Mouse (Mus musculus): ENCODE data around the gene Fam180a. TPM values are rescaled to one million over a fixed set of nuclear protein-coding genes. Genes with fewer than 3 reads are reported as not detected.

Fam180a gene
- polyA plus RNA-seq, 1 experiment from 2014 or later, result 2.1 TPM

DNA sequence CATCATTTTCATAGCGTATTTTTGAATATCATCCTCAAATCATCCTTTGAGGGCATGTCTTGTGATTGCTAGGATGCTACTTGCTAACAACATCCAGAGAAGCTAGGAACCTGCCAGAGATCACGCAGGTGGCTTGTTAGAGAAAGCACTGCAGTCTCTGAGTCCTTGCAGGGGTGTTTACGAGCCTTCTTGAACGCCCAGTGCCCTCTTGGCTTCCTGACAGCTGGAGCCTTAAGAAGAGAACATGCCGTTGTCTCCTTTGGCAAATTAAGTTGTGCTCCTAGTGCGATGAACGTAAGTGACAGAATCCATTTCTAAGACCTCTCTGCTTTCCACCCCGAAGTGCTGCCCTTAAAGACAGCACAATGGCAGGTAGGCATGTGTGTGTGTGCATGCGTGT, 1.6 kb downstream of the Fam180a start:
- H3K4me2 ChIP-seq (ENCODE audit: low read depth, low read length), result no peak overlapping the region
- 0 out of 2 replicates have a peak, but pooled peaks cover 5% of the 10 kb centered on the region for H3K4me1 ChIP-seq (ENCODE audit: control insufficient read depth, insufficient read depth, low read length)

DNA sequence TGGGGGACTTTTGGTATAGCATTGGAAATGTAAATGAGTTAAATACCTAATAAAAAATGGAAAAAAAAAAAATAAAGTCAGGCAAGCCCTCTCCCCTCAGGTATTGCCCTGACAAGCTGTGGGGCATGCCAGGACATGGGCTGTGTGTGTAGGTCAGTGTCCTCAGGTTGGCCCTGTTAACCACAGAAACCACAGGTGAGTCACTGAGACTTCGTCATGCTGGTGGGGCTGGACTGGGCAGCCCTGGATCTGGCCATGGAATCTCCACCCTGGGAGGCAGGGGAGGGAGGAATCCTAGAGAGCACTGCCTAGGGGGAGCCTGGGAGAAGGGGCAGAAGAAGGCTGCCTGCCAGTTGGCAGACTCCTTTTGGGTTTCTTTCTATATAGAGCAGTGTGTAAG, 2.9 kb downstream of the Fam180a start:
- H3K9me3 ChIP-seq (ENCODE audit: control insufficient read depth, low read length), result no peaks in the 10 kb centered on the region
- 0 out of 2 replicates have a peak, but pooled peaks cover 5% of the 10 kb centered on the region for H3K4me1 ChIP-seq (ENCODE audit: control insufficient read depth, insufficient read depth, low read length)
- WGBS, result 88% methylated on average over 1 of the region's 1 CpGs
- no peaks in the 10 kb centered on the region for H3K36me3 ChIP-seq (ENCODE audit: control insufficient read depth, insufficient read depth, low read length)
- H3K27ac ChIP-seq (ENCODE audit: low read length), result no peak overlapping the region
- H3K9ac ChIP-seq (ENCODE audit: low read depth, low read length), result no peak overlapping the region
- H3K4me2 ChIP-seq (ENCODE audit: low read depth, low read length), result no peak overlapping the region
- H3K4me3 ChIP-seq (ENCODE audit: low read length), result no peak overlapping the region
- no peaks in the 10 kb centered on the region for H3K27me3 ChIP-seq (replicated peaks; ENCODE audit: control insufficient read depth, insufficient read depth, low read length)
- no peak for ATAC-seq

More for the DNA sequence above, 1.6 kb downstream of the Fam180a start:
- Histone ChIP-seq H3K9me3 (ENCODE audit: control insufficient read depth, low read length) (no peaks in the 10 kb centered on the region), H3K27me3 (replicated peaks; ENCODE audit: control insufficient read depth, insufficient read depth, low read length) (no peaks in the 10 kb centered on the region), H3K36me3 (ENCODE audit: control insufficient read depth, insufficient read depth, low read length) (no peaks in the 10 kb centered on the region), H3K4me3 (ENCODE audit: low read length) (no peak overlapping the region), H3K9ac (ENCODE audit: low read depth, low read length) (no peak overlapping the region), H3K27ac (ENCODE audit: low read length) (no peak overlapping the region)
- ATAC-seq, result no peak
- 70% methylated on average over 9 of the region's 9 CpGs for WGBS

DNA sequence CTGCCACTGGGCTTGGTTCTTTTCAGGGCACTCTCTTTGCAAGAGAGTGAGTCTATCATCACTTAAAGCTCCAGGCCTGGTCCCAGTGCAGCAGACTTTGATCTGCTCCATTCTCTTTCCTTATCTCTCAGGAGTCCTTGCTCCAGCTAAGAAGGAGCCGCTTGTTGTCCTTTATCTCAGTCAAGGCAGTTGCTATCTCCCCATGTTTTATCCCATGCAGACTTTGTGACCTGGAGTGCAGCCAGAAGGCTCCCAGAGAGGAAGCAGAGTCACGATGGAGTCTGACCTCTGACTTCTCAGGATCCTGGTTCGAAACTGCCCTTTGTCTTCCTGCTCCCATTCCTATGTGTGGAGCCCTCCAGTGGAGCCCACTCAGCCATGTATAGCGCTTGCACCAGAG, 4.8 kb downstream of the Fam180a start:
- H3K9ac ChIP-seq (ENCODE audit: low read depth, low read length), result no peak overlapping the region
- no peaks in the 10 kb centered on the region for H3K9me3 ChIP-seq (ENCODE audit: control insufficient read depth, low read length)
- 0 out of 2 replicates have a peak, but pooled peaks cover 5% of the 10 kb centered on the region for H3K4me1 ChIP-seq (ENCODE audit: control insufficient read depth, insufficient read depth, low read length)
- 0 out of 2 replicates have a peak, but pooled peaks cover 2% of the 10 kb centered on the region for H3K27me3 ChIP-seq (replicated peaks; ENCODE audit: control insufficient read depth, insufficient read depth, low read length)
- WGBS, result 65% methylated on average over 4 of the region's 4 CpGs
- peak; percentile 97 for ATAC-seq
- H3K36me3 ChIP-seq (ENCODE audit: control insufficient read depth, insufficient read depth, low read length), result no peaks in the 10 kb centered on the region
- H3K27ac ChIP-seq (ENCODE audit: low read length), result peak overlapping the region; percentile 33
- no peak overlapping the region for H3K4me2 ChIP-seq (ENCODE audit: low read depth, low read length)
- no peak overlapping the region for H3K4me3 ChIP-seq (ENCODE audit: low read length)

GRCm38 (mm10) chr6:35319850-35320249, 6.1 kb downstream of the Fam180a start:
- no peak for ATAC-seq
- H3K4me3 ChIP-seq (ENCODE audit: low read length), result no peak overlapping the region
- no peak overlapping the region for H3K4me2 ChIP-seq (ENCODE audit: low read depth, low read length)
- WGBS, result 73% methylated on average over 6 of the region's 6 CpGs
- no peak overlapping the region for H3K27ac ChIP-seq (ENCODE audit: low read length)
- 0 out of 2 replicates have a peak, but pooled peaks cover 2% of the 10 kb centered on the region for H3K27me3 ChIP-seq (replicated peaks; ENCODE audit: control insufficient read depth, insufficient read depth, low read length)
- H3K4me1 ChIP-seq (ENCODE audit: control insufficient read depth, insufficient read depth, low read length), result 0 out of 2 replicates have a peak, but pooled peaks cover 3% of the 10 kb centered on the region
- H3K9ac ChIP-seq (ENCODE audit: low read depth, low read length), result no peak overlapping the region
- no peaks in the 10 kb centered on the region for H3K36me3 ChIP-seq (ENCODE audit: control insufficient read depth, insufficient read depth, low read length)
- no peaks in the 10 kb centered on the region for H3K9me3 ChIP-seq (ENCODE audit: control insufficient read depth, low read length)

DNA sequence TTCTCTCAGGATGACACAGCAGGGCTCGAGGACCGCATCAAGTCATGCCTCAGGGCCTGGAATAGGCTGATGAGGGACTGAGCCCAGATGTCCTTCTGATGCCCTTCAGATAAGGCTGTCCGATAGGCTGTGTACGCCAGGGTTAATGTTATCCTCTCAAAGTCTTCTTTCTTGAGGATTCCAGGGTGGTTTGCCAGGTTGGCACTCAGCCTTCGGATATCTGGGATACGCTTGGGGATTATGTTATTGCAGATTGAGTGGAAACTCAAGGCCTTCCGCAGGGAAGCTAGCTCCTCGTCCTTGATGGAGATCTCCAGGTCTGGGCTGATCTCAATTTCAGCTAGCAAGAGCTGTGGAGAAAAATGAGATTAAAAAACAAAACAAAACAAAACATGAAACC, 12.4 kb downstream of the Fam180a start:
- Histone ChIP-seq H3K4me3 (ENCODE audit: low read length) (no peak overlapping the region), H3K9ac (ENCODE audit: low read depth, low read length) (no peak overlapping the region), H3K36me3 (ENCODE audit: control insufficient read depth, insufficient read depth, low read length) (no peaks in the 10 kb centered on the region), H3K27ac (ENCODE audit: low read length) (no peak overlapping the region), H3K27me3 (replicated peaks; ENCODE audit: control insufficient read depth, insufficient read depth, low read length) (0 out of 2 replicates have a peak, but pooled peaks cover 2% of the 10 kb centered on the region), H3K4me1 (ENCODE audit: control insufficient read depth, insufficient read depth, low read length) (no peaks in the 10 kb centered on the region), H3K9me3 (ENCODE audit: control insufficient read depth, low read length) (no peaks in the 10 kb centered on the region), H3K4me2 (ENCODE audit: low read depth, low read length) (no peak overlapping the region)
- no peak for ATAC-seq
- WGBS, result 92% methylated on average over 8 of the region's 8 CpGs

- Histone ChIP-seq H3K27me3 (replicated peaks; ENCODE audit: control insufficient read depth, insufficient read depth, low read length) (no peaks in the 10 kb centered on the region), H3K36me3 (ENCODE audit: control insufficient read depth, insufficient read depth, low read length) (no peaks in the 10 kb centered on the region), H3K9ac (ENCODE audit: low read depth, low read length) (no peak overlapping the region), H3K4me1 (ENCODE audit: control insufficient read depth, insufficient read depth, low read length) (no peaks in the 10 kb centered on the region), H3K9me3 (ENCODE audit: control insufficient read depth, low read length) (no peaks in the 10 kb centered on the region), H3K4me3 (ENCODE audit: low read length) (no peak overlapping the region), H3K4me2 (ENCODE audit: low read depth, low read length) (no peak overlapping the region), H3K27ac (ENCODE audit: low read length) (no peak overlapping the region)
- WGBS, result 58% methylated on average over 7 of the region's 7 CpGs
- ATAC-seq, result no peak
Measured at GRCm38 (mm10) chr6:35309406-35309805, 16.5 kb downstream of the Fam180a start.

GRCm38 (mm10) chr6:35308037-35308436, 17.9 kb downstream of the Fam180a start, which contains the start of gene Slc13a4:
Slc13a4 (minus strand) TSS chr6:35308131.
- 44% methylated on average over 7 of the region's 7 CpGs for WGBS
- Histone ChIP-seq H3K9ac (ENCODE audit: low read depth, low read length) (no peak within 1 kb of the TSS), H3K36me3 (ENCODE audit: control insufficient read depth, insufficient read depth, low read length) (no peaks in the 10 kb centered on the region), H3K9me3 (ENCODE audit: control insufficient read depth, low read length) (no peaks in the 10 kb centered on the region), H3K4me1 (ENCODE audit: control insufficient read depth, insufficient read depth, low read length) (peaks cover under 1% of the 10 kb centered on the region; the same call in 1 of the 2 replicates), H3K4me2 (ENCODE audit: low read depth, low read length) (no peak within 1 kb of the TSS), H3K27ac (ENCODE audit: low read length) (no peak within 1 kb of the TSS), H3K27me3 (replicated peaks; ENCODE audit: control insufficient read depth, insufficient read depth, low read length) (no peaks in the 10 kb centered on the region), H3K4me3 (ENCODE audit: low read length) (no peak within 1 kb of the TSS)
- ATAC-seq, result no peak

GRCm38 (mm10) chr6:35307136-35307535, 18.8 kb downstream of the Fam180a start:
- ATAC-seq, result no peak
- Histone ChIP-seq H3K36me3 (ENCODE audit: control insufficient read depth, insufficient read depth, low read length) (no peaks in the 10 kb centered on the region), H3K4me2 (ENCODE audit: low read depth, low read length) (no peak overlapping the region), H3K9me3 (ENCODE audit: control insufficient read depth, low read length) (no peaks in the 10 kb centered on the region), H3K27me3 (replicated peaks; ENCODE audit: control insufficient read depth, insufficient read depth, low read length) (no peaks in the 10 kb centered on the region), H3K9ac (ENCODE audit: low read depth, low read length) (no peak overlapping the region), H3K4me3 (ENCODE audit: low read length) (no peak overlapping the region), H3K27ac (ENCODE audit: low read length) (no peak overlapping the region), H3K4me1 (ENCODE audit: control insufficient read depth, insufficient read depth, low read length) (peaks cover 3% of the 10 kb centered on the region; the same call in 1 of the 2 replicates)
- 74% methylated on average over 13 of the region's 13 CpGs for WGBS

DNA sequence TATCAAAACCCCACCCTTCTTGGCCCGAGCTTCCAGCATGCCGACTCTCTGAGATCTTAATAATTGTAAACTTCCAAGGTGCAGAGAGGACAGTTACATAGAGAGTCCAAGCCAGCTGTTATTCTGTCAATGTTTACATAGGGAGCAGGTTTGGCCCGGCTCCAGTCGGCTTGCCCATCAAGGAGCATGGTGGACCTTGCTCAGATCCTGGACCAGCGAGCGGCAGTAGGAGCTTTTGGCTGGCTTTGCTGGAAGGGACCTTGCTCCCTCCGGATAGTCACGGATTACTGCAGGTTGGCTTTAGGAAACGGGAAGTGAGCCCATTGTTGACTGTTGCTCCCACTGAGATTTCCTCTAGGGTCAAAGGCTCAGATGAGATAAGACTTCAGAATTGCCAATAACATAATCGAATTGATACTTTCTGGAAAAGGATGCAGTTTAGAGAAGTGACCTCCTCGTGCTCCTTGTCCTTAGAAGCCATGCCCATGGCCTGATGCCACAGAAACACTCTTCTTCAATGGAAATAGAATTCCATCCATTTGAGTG, 22.5 kb downstream of the Fam180a start:
- Histone ChIP-seq H3K4me2 (ENCODE audit: low read depth, low read length) (no peak overlapping the region), H3K9me3 (ENCODE audit: control insufficient read depth, low read length) (no peaks in the 10 kb centered on the region), H3K27ac (ENCODE audit: low read length) (no peak overlapping the region), H3K9ac (ENCODE audit: low read depth, low read length) (no peak overlapping the region), H3K4me1 (ENCODE audit: control insufficient read depth, insufficient read depth, low read length) (peaks cover 3% of the 10 kb centered on the region; the same call in 1 of the 2 replicates), H3K4me3 (ENCODE audit: low read length) (no peak overlapping the region), H3K36me3 (ENCODE audit: control insufficient read depth, insufficient read depth, low read length) (no peaks in the 10 kb centered on the region), H3K27me3 (replicated peaks; ENCODE audit: control insufficient read depth, insufficient read depth, low read length) (no peaks in the 10 kb centered on the region)
- peak; percentile 99 for ATAC-seq
- WGBS, result 47% methylated on average over 11 of the region's 11 CpGs

GRCm38 (mm10) chr6:35302581-35302980, 23.4 kb downstream of the Fam180a start:
- no peaks in the 10 kb centered on the region for H3K36me3 ChIP-seq (ENCODE audit: control insufficient read depth, insufficient read depth, low read length)
- H3K27ac ChIP-seq (ENCODE audit: low read length), result no peak overlapping the region
- H3K4me3 ChIP-seq (ENCODE audit: low read length), result no peak overlapping the region
- no peak overlapping the region for H3K9ac ChIP-seq (ENCODE audit: low read depth, low read length)
- H3K27me3 ChIP-seq (replicated peaks; ENCODE audit: control insufficient read depth, insufficient read depth, low read length), result no peaks in the 10 kb centered on the region
- peaks cover 3% of the 10 kb centered on the region; the same call in 1 of the 2 replicates for H3K4me1 ChIP-seq (ENCODE audit: control insufficient read depth, insufficient read depth, low read length)
- 93% methylated on average over 7 of the region's 7 CpGs for WGBS
- no peak for ATAC-seq
- H3K4me2 ChIP-seq (ENCODE audit: low read depth, low read length), result no peak overlapping the region
- no peaks in the 10 kb centered on the region for H3K9me3 ChIP-seq (ENCODE audit: control insufficient read depth, low read length)

All from intestine, embryonic 16.5 days (tissue).